Mouse (Mus musculus) hindbrain, postnatal 0 days (tissue): ENCODE data around the gene Capn6. TPM values are rescaled to one million over a fixed set of nuclear protein-coding genes. Genes with fewer than 3 reads are reported as not detected.

Experiments used
- ATAC-seq: fragments of 200-750 bp; cut with Nextera tagmentation; 2 replicates; pipeline ENCODE4 v1.8.0; 2017; ENCODE audit warnings: mild to moderate bottlenecking, moderate TSS enrichment, moderate library complexity
- DNase-seq: peaks from one replicate; pipeline ENCODE4 v3.0.0-alpha.2; 2015; ENCODE audit warnings: low spot score
- H3K27ac ChIP-seq: fragments of 300-500 bp; sonication (generic); 2 replicates; pipeline ENCODE4 v1.5.1; 2014; ENCODE audit warnings: mild to moderate bottlenecking
- H3K27me3 ChIP-seq: fragments of 300-500 bp; sonication (generic); 2 replicates; pipeline ENCODE4 v1.6.1; 2014; ENCODE audit warnings: low read length, mixed read lengths; ENCODE audit not compliant: insufficient read depth
- H3K36me3 ChIP-seq: fragments of 300-500 bp; sonication (generic); 2 replicates; pipeline ENCODE4 v1.6.1; 2014; ENCODE audit warnings: low read length, mixed read lengths; ENCODE audit not compliant: insufficient read depth
- H3K4me1 ChIP-seq: fragments of 300-500 bp; sonication (generic); 2 replicates; pipeline ENCODE4 v1.6.1; 2014; ENCODE audit warnings: antibody characterized with exemption, low read length, mixed read lengths; ENCODE audit not compliant: insufficient read depth
- H3K4me2 ChIP-seq: fragments of 300-500 bp; sonication (generic); 2 replicates; pipeline ENCODE4 v1.6.1; 2014; ENCODE audit warnings: low read depth, mild to moderate bottlenecking, low read length, moderate library complexity, mixed read lengths
- H3K4me3 ChIP-seq: fragments of 300-500 bp; sonication (generic); 2 replicates; pipeline ENCODE4 v1.5.1; 2014; ENCODE audit warnings: low read length
- H3K9ac ChIP-seq: fragments of 300-500 bp; sonication (generic); replicated peaks from 2 replicates; pipeline ENCODE4 v1.6.1; 2014; ENCODE audit warnings: mild to moderate bottlenecking, low read length, moderate library complexity, mixed read lengths
- H3K9me3 ChIP-seq: fragments of 300-500 bp; sonication (generic); 2 replicates; pipeline ENCODE4 v1.6.1; 2016; ENCODE audit warnings: low read length, mixed read lengths
- CTCF ChIP-seq: IDR thresholded peaks from 2 replicates; pipeline ENCODE4 v1.5.1; 2016; ENCODE audit warnings: antibody characterized with exemption, control low read depth, low read depth
- WGBS: fragments of 180-500 bp; shearing (Covaris S2); extraction: QIAGEN DNeasy Blood & Tissue Kit; methylation state at CpG from one replicate; pipeline ENCODE4 v1.1.7; 2014; 5-methylcytosine and 5-hydroxymethylcytosine counted together
- microRNA-seq, 2 experiments: library from miRNA; unstranded; fragments of <30 nt; microRNA quantifications; one replicate each; pipeline ENCODE4; 2016
- polyA plus RNA-seq: library from polyadenylated mRNA; unstranded; fragments of >200 nt; fragmentation: Nextera tagmentation; extraction: Ambion mirVana; gene quantifications from 2 replicates; pipeline ENCODE4 v1.2.1, GENCODE M21; 2015
- total RNA-seq: library from RNA; depleted of rRNA; stranded (reverse); fragments of >200 nt; gene quantifications from 2 replicates; pipeline ENCODE4 v1.2.3, GENCODE M21; 2014; rRNA removed

Capn6 gene
- total and polyA plus RNA-seq, 2 experiments from 2014 or later = 1.5 to 3.0 TPM

- ATAC-seq (no peak), DNase-seq (no peak)
- Histone ChIP-seq H3K4me3 (no peak overlapping the region), H3K4me1 (no peaks in the 10 kb centered on the region), H3K27me3 (no peaks in the 10 kb centered on the region), H3K27ac (no peak overlapping the region), H3K4me2 (no peak overlapping the region), H3K9me3 (no peaks in the 10 kb centered on the region), H3K9ac (no peak overlapping the region), H3K36me3 (no peaks in the 10 kb centered on the region)
- WGBS = 78% methylated on average over 1 of the region's 1 CpGs
- no peak for TF ChIP-seq CTCF
Observed at GRCm38 (mm10) chrX:143815948-143816347, 11.3 kb downstream of the Capn6 start.

GRCm38 (mm10) chrX:143762556-143762955 is 64.7 kb downstream of the Capn6 start:
- DNase-seq (no peak), ATAC-seq (no peak)
- TF ChIP-seq CTCF = no peak
- no peak overlapping the region for H3K27ac ChIP-seq
- no peak overlapping the region for H3K4me2 ChIP-seq
- no peaks in the 10 kb centered on the region for H3K36me3 ChIP-seq
- no peaks in the 10 kb centered on the region for H3K4me1 ChIP-seq
- 57% methylated on average over 3 of the region's 3 CpGs for WGBS
- no peak overlapping the region for H3K4me3 ChIP-seq
- H3K9me3 ChIP-seq = no peaks in the 10 kb centered on the region
- no peak overlapping the region for H3K9ac ChIP-seq
- no peaks in the 10 kb centered on the region for H3K27me3 ChIP-seq

Small RNA genes lying within 50 kb of the gene (microRNA-seq; reads per million reads assigned to microRNA genes)
- gene Gm47298 = 0 reads per million in 2 experiments

Other genes with a start within 250 kb of the Capn6 start
- gene Dcx, start 105.9 kb upstream of the Capn6 start, total RNA-seq = 178 and 200 TPM in 2 replicates
- 103 and 120 TPM in 2 replicates for gene Dcx, start 105.9 kb upstream of the Capn6 start, polyA plus RNA-seq